Mouse (Mus musculus): ENCODE results near the gene Ppm1k. TPM values are rescaled to one million over a fixed set of nuclear protein-coding genes. Genes with fewer than 3 reads are reported as not detected.
"Not testable (repeated sequence)": the region's sequence is repeated elsewhere in the genome, so short reads cannot be mapped to it uniquely, and the experiment has no call there.

Ppm1k gene
- total RNA-seq, 2 experiments from 2014 or later = 19.1 to 23.2 TPM

- intact Hi-C loops (cut with DNase I) = no loop called here
- no peak for DNase-seq
Measured at GRCm38 (mm10) chr6:57533410-57533809, 1.9 kb downstream of the Ppm1k start.

- no peak for DNase-seq
- intact Hi-C loops (cut with DNase I) = no loop called here
Measured at GRCm38 (mm10) chr6:57532022-57532421, 3.2 kb downstream of the Ppm1k start.

GRCm38 (mm10) chr6:57531441-57531840 is 3.8 kb downstream of the Ppm1k start:
- DNase-seq = no peak
- intact Hi-C loops (cut with DNase I) = no loop called here

GRCm38 (mm10) chr6:57531011-57531410 is 4.3 kb downstream of the Ppm1k start:
- intact Hi-C loops (cut with DNase I) = no loop called here
- DNase-seq = no peak

GRCm38 (mm10) chr6:57529336-57529845 is 5.9 kb downstream of the Ppm1k start:
- intact Hi-C loops (cut with DNase I) = no loop called here
- DNase-seq = no peak

- DNase-seq = no peak
- intact Hi-C loops (cut with DNase I) = no loop called here
Measured at GRCm38 (mm10) chr6:57526933-57527332, 8.3 kb downstream of the Ppm1k start.

GRCm38 (mm10) chr6:57524742-57525141 is 10.5 kb downstream of the Ppm1k start:
- intact Hi-C loops (cut with DNase I) = no loop called here
- DNase-seq = no peak

GRCm38 (mm10) chr6:57520749-57521652 is 14.3 kb downstream of the Ppm1k start:
- intact Hi-C loops (cut with DNase I) = no loop called here
- DNase-seq = no peak

GRCm38 (mm10) chr6:57514035-57514374 is 21.3 kb downstream of the Ppm1k start:
- no peak for DNase-seq
- intact Hi-C loops (cut with DNase I) = no loop called here

- intact Hi-C loops (cut with DNase I) = no loop called here
- no peak for DNase-seq
Measured at GRCm38 (mm10) chr6:57513351-57514034, 21.8 kb downstream of the Ppm1k start.

GRCm38 (mm10) chr6:57511899-57512298 is 23.4 kb downstream of the Ppm1k start:
- intact Hi-C loops (cut with DNase I) = no loop called here
- no peak for DNase-seq

- intact Hi-C loops (cut with DNase I) = no loop called here
- DNase-seq = no peak
Measured at GRCm38 (mm10) chr6:57503662-57504379, 31.4 kb downstream of the Ppm1k start.

GRCm38 (mm10) chr6:57499209-57499608 is 36.1 kb downstream of the Ppm1k start:
- intact Hi-C loops (cut with DNase I) = no loop called here
- DNase-seq = no peak

- DNase-seq; intact Hi-C loops (cut with DNase I): not testable (repeated sequence)
Measured at GRCm38 (mm10) chr6:57468161-57468560, 67.1 kb downstream of the Ppm1k start.

Other genes starting within 250 kb of the Ppm1k start
- not detected for gene Vmn1r16, start 206.0 kb downstream of the Ppm1k start, total RNA-seq (2021)
- gene Vmn1r17, start 171.7 kb downstream of the Ppm1k start, total RNA-seq (2021) = not detected
- gene Vmn1r18, start 139.7 kb downstream of the Ppm1k start, total RNA-seq (2021) = not detected
- gene Vmn1r19, start 131.7 kb downstream of the Ppm1k start, total RNA-seq (2021) = not detected
- not detected for gene Vmn1r20, start 106.5 kb downstream of the Ppm1k start, total RNA-seq (2021)
- 1 to 10 TPM; 2.4 to 3.6 TPM for gene Herc6, start 45.5 kb upstream of the Ppm1k start, total RNA-seq (2021)
- gene Pyurf, start 156.6 kb upstream of the Ppm1k start, total RNA-seq (2021) = 10 to 100 TPM; 18.2 to 18.7 TPM
- gene Lancl2, start 167.1 kb upstream of the Ppm1k start, total RNA-seq (2021) = 10 to 100 TPM; 19.9 to 20.5 TPM

All from heart, postnatal 10 days (tissue).